ENCODE assay signal across 19 mouse cellular contexts in the genomic region with DNA sequence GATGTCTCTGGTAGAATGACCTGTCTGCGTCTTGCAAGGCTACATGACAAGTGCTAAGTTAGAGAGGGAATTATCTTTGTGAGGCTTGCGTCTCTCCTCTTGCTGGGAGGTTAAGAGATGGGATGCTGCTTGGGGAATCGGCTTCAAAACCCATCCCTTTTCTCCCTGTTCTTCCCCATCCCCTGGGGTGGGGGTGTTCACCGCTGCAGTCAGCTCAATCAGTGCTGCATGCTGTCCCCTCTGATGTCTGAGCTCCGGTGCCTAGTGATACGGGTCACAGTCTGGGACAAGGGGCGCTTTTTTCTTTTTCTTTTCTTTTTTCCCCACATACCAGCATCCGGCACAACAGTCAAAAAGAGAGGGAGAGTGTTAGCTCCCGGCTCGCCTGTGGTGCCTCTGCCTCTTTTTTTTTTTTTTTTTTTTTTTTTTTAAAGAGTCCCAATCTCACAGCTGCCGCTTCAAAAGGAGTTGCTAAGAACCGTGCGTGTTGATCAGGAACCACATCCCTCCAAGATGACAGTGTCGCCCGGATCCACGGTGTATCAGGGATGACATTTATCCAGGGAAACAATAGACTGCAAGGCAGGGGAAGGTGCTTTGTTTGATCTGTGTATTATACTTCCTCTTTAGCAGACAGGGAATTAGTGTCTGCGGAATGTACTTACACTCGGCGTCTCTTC. TPM values are rescaled to one million over a fixed set of nuclear protein-coding genes. Genes with fewer than 3 reads are reported as not detected.
DNase-seq lines count a peak whose midpoint lies in the region; ATAC-seq and TF ChIP-seq lines count a peak whose summit lies in the region.
"Had no signal": no experiment of that assay in that cellular context is flagged by ENCODE, and none has a peak within 500 bp of the region (broad histone marks: within the 10 kb centered on the region; RNA-seq: fewer than 3 reads in every experiment).

No protein-coding gene starts in this region.

- no peak for ATAC-seq in forebrain, embryonic 15.5 days (replicated peaks)
- peak; percentile 18; the same call in 1 of the 2 replicates for ATAC-seq in hindbrain, embryonic 16.5 days
- peak; percentile 31; the same call in 1 of the 2 replicates for ATAC-seq in midbrain, postnatal 0 days (ENCODE audit: low FRiP score)
- no peak for ATAC-seq in liver, embryonic 11.5 days (replicated peaks; ENCODE audit: low FRiP score)
- ATAC-seq: intestine, embryonic 16.5 days; liver, embryonic 12.5 days had no signal

- no peak overlapping the region for H3K4me3 ChIP-seq in embryonic facial prominence, embryonic 10.5 days
- no peak overlapping the region; the same call in 1 of the 2 replicates for H3K4me3 ChIP-seq in forebrain, embryonic 15.5 days
- no peak overlapping the region for H3K4me3 ChIP-seq in hindbrain, embryonic 16.5 days (ENCODE audit: low read length)
- H3K4me3 ChIP-seq in midbrain, postnatal 0 days (ENCODE audit: low read depth, low read length) = no peak overlapping the region
- no peak overlapping the region for H3K4me3 ChIP-seq in liver, embryonic 11.5 days (ENCODE audit: low read depth, low read length)
- H3K4me3 ChIP-seq: gastrocnemius, adult 2 months; heart, embryonic 13.5 days; layer of hippocampus, adult 2 months; liver, embryonic 12.5 days; myocyte; stomach, embryonic 15.5 days had no signal

- peaks cover 26% of the 10 kb centered on the region for H3K4me1 ChIP-seq in embryonic facial prominence, embryonic 10.5 days
- peaks cover 13% of the 10 kb centered on the region for H3K4me1 ChIP-seq in forebrain, embryonic 15.5 days
- H3K4me1 ChIP-seq in hindbrain, embryonic 16.5 days (ENCODE audit: control insufficient read depth, insufficient read depth, low read depth, low read length) = no peaks in the 10 kb centered on the region; the same call in 1 of the 2 replicates
- 0 out of 2 replicates have a peak, but pooled peaks cover 3% of the 10 kb centered on the region for H3K4me1 ChIP-seq in midbrain, postnatal 0 days (ENCODE audit: insufficient read depth, low read length)
- H3K4me1 ChIP-seq in liver, embryonic 11.5 days (replicated peaks; ENCODE audit: control insufficient read depth, insufficient read depth, low read length) = no peaks in the 10 kb centered on the region
- H3K4me1 ChIP-seq: stomach, embryonic 15.5 days had no signal

- peak overlapping the region; percentile 66 for H3K27ac ChIP-seq in embryonic facial prominence, embryonic 10.5 days (replicated peaks)
- peak overlapping the region; percentile 70 for H3K27ac ChIP-seq in forebrain, embryonic 15.5 days (replicated peaks)
- H3K27ac ChIP-seq in hindbrain, embryonic 16.5 days (ENCODE audit: low read depth, low read length) = peak overlapping the region; percentile 36; the same call in 1 of the 2 replicates
- peak overlapping the region; percentile 57; the same call in 1 of the 2 replicates for H3K27ac ChIP-seq in midbrain, postnatal 0 days (ENCODE audit: low read depth, low read length)
- H3K27ac ChIP-seq in liver, embryonic 11.5 days (ENCODE audit: low read depth, low read length) = no peak overlapping the region
- H3K27ac ChIP-seq: heart, embryonic 13.5 days; kidney, postnatal 0 days; layer of hippocampus, adult 2 months; liver, embryonic 12.5 days; stomach, embryonic 15.5 days had no signal

- H3K36me3 ChIP-seq in embryonic facial prominence, embryonic 10.5 days (replicated peaks) = peaks cover 76% of the 10 kb centered on the region
- H3K36me3 ChIP-seq in forebrain, embryonic 15.5 days = peaks cover 10% of the 10 kb centered on the region; the same call in 1 of the 2 replicates
- peaks cover 8% of the 10 kb centered on the region; the same call in 1 of the 2 replicates for H3K36me3 ChIP-seq in hindbrain, embryonic 16.5 days (ENCODE audit: control insufficient read depth, insufficient read depth, low read length)
- H3K36me3 ChIP-seq in midbrain, postnatal 0 days (ENCODE audit: insufficient read depth, low read length) = peaks cover 16% of the 10 kb centered on the region
- H3K36me3 ChIP-seq in liver, embryonic 11.5 days (ENCODE audit: control insufficient read depth, insufficient read depth, low read length) = peaks cover 40% of the 10 kb centered on the region

- no peaks in the 10 kb centered on the region for H3K9me3 ChIP-seq in embryonic facial prominence, embryonic 10.5 days
- H3K9me3 ChIP-seq in forebrain, embryonic 15.5 days = no peaks in the 10 kb centered on the region
- no peaks in the 10 kb centered on the region for H3K9me3 ChIP-seq in hindbrain, embryonic 16.5 days (ENCODE audit: control insufficient read depth, low read length)
- H3K9me3 ChIP-seq in midbrain, postnatal 0 days (ENCODE audit: low read length) = no peaks in the 10 kb centered on the region
- H3K9me3 ChIP-seq in liver, embryonic 11.5 days (ENCODE audit: control insufficient read depth, low read length) = no peaks in the 10 kb centered on the region
- H3K9me3 ChIP-seq: heart, embryonic 13.5 days; liver, embryonic 12.5 days; stomach, embryonic 15.5 days had no signal

- WGBS in embryonic facial prominence, embryonic 10.5 days = 68% methylated on average over 19 of the region's 19 CpGs
- WGBS in forebrain, embryonic 15.5 days = 34% methylated on average over 19 of the region's 19 CpGs
- WGBS in hindbrain, embryonic 16.5 days = 31% methylated on average over 19 of the region's 19 CpGs
- WGBS in midbrain, postnatal 0 days = 12% methylated on average over 19 of the region's 19 CpGs
- 87% methylated on average over 18 of the region's 19 CpGs for WGBS in liver, embryonic 11.5 days

- no peaks in the 10 kb centered on the region for H3K27me3 ChIP-seq in embryonic facial prominence, embryonic 10.5 days (replicated peaks; ENCODE audit: low read depth, poor library complexity, severe bottlenecking)
- H3K27me3 ChIP-seq in forebrain, embryonic 15.5 days = no peaks in the 10 kb centered on the region
- no peaks in the 10 kb centered on the region for H3K27me3 ChIP-seq in hindbrain, embryonic 16.5 days (replicated peaks; ENCODE audit: control insufficient read depth, insufficient read depth, low read length)
- H3K27me3 ChIP-seq in midbrain, postnatal 0 days (ENCODE audit: insufficient read depth, low read length) = no peaks in the 10 kb centered on the region
- H3K27me3 ChIP-seq in liver, embryonic 11.5 days (replicated peaks; ENCODE audit: control insufficient read depth, insufficient read depth, low read length) = no peaks in the 10 kb centered on the region
- H3K27me3 ChIP-seq: heart, embryonic 13.5 days; liver, embryonic 12.5 days; stomach, embryonic 15.5 days had no signal

- 0 out of 2 replicates have a peak overlapping the region, but pooled peaks have one; percentile 5 for H3K4me2 ChIP-seq in forebrain, embryonic 15.5 days (replicated peaks)
- H3K4me2 ChIP-seq in hindbrain, embryonic 16.5 days (ENCODE audit: low read length) = 0 out of 2 replicates have a peak overlapping the region, but pooled peaks have one; percentile 18
- peak overlapping the region; percentile 22 for H3K4me2 ChIP-seq in midbrain, postnatal 0 days (ENCODE audit: low read depth, low read length, poor library complexity, severe bottlenecking)
- H3K4me2 ChIP-seq in liver, embryonic 11.5 days = no peak overlapping the region
- H3K4me2 ChIP-seq: heart, embryonic 13.5 days; liver, embryonic 12.5 days; stomach, embryonic 15.5 days had no signal

- DNase-seq in embryonic facial prominence, embryonic 10.5 days (ENCODE audit: low spot score) = no peak
- DNase-seq in midbrain, postnatal 0 days (ENCODE audit: low spot score) = no peak
- no peak for DNase-seq in left cerebral cortex, adult 8-10 months (ENCODE audit: low spot score in 2 of 2)
- no peak for DNase-seq in cerebellum, postnatal 25 days
- no peak for DNase-seq in liver, embryonic 11.5 days (ENCODE audit: low spot score)
- no peak for DNase-seq in B cell, adult 2 months
- DNase-seq: heart, adult 11 months; spleen, adult 18-20 months; thymus, adult 2 months had no signal

- TF ChIP-seq CTCF in midbrain, postnatal 0 days (IDR thresholded peaks at IDR 0.05) = no peak

- peak overlapping the region; percentile 18; the same call in 1 of the 2 replicates for H3K9ac ChIP-seq in forebrain, embryonic 15.5 days (replicated peaks)
- peak overlapping the region; percentile 47 for H3K9ac ChIP-seq in hindbrain, embryonic 16.5 days (ENCODE audit: low read depth, low read length)
- H3K9ac ChIP-seq in midbrain, postnatal 0 days (replicated peaks; ENCODE audit: low read length, poor library complexity, severe bottlenecking) = peak overlapping the region; percentile 24; the same call in 1 of the 2 replicates
- H3K9ac ChIP-seq in liver, embryonic 11.5 days (ENCODE audit: low read depth, low read length) = no peak overlapping the region
- H3K9ac ChIP-seq: heart, embryonic 13.5 days; liver, embryonic 12.5 days; stomach, embryonic 15.5 days had no signal

RNA-seq across cellular contexts. Expression of gene Rbm19, which starts 29.2 kb away (rescaled TPM):
- 37.5 and 38.5 TPM in 2 replicates for polyA plus RNA-seq in embryonic facial prominence, embryonic 10.5 days (2016; fragmentation: Nextera tagmentation; extraction: Ambion mirVana)
- polyA plus RNA-seq in forebrain, embryonic 15.5 days (2015; fragmentation: Nextera tagmentation; extraction: Ambion mirVana) = 15.2 and 19.3 TPM in 2 replicates
- 21.4 and 21.9 TPM in 2 replicates for polyA plus RNA-seq in hindbrain, embryonic 16.5 days (2015; fragmentation: Nextera tagmentation; extraction: Ambion mirVana)
- 34.5 and 34.7 TPM in 2 replicates for total RNA-seq in midbrain, postnatal 0 days (2014; rRNA removed)
- polyA plus RNA-seq in midbrain, postnatal 0 days (2015; fragmentation: Nextera tagmentation; extraction: Ambion mirVana) = 17.5 and 17.9 TPM in 2 replicates
- 10 to 100 TPM; 12.0 to 20.3 (median 19.7) TPM for total RNA-seq in left cerebral cortex, adult 8-10 months (2022)
- polyA plus RNA-seq in liver, embryonic 11.5 days (2014; fragmentation: Nextera tagmentation; extraction: Ambion mirVana) = 31.8 and 35.1 TPM in 2 replicates

Comparison
In these comparisons a context has a peak if more than half of its experiments do, and no peak if none do; other contexts are left out.
1. ATAC-seq: peak in hindbrain, embryonic 16.5 days (single experiment) and midbrain, postnatal 0 days (single experiment); none in forebrain, embryonic 15.5 days (single experiment) and liver, embryonic 11.5 days (single experiment).